Mouse (Mus musculus) spleen, postnatal 36 days (tissue): ENCODE measurements around the gene Rasgrf2.
A peak's percentile ranks its signal among the peaks of the same experiment; 100 is the strongest.

Source experiments
- DNase-seq, 2 experiments: peaks; one replicate each; pipeline ENCODE4 v3.0.0; 2022; ENCODE audit warnings: low spot score in 2 of 2, mixed read lengths in 1 of 2

Gene Rasgrf2

GRCm38 (mm10) chr13:92041584-92042563 lies 89.6 kb downstream of the Rasgrf2 start:
- no peak for DNase-seq

- peak; percentile 81 to 83 for DNase-seq
Measured at GRCm38 (mm10) chr13:92030364-92031057, 100.9 kb downstream of the Rasgrf2 start.

- peak; percentile 16 to 18 for DNase-seq
Measured at GRCm38 (mm10) chr13:92029666-92030065, 101.8 kb downstream of the Rasgrf2 start.

- DNase-seq = no peak
Measured at GRCm38 (mm10) chr13:92027951-92028350, 103.5 kb downstream of the Rasgrf2 start.

GRCm38 (mm10) chr13:92026651-92027050 lies 104.8 kb downstream of the Rasgrf2 start:
- DNase-seq = no peak

- DNase-seq = no peak
Measured at GRCm38 (mm10) chr13:92025124-92025523, 106.3 kb downstream of the Rasgrf2 start.

GRCm38 (mm10) chr13:92022202-92022601 lies 109.3 kb downstream of the Rasgrf2 start:
- DNase-seq = no peak

GRCm38 (mm10) chr13:91996929-91997328 lies 134.5 kb downstream of the Rasgrf2 start:
- no peak for DNase-seq

GRCm38 (mm10) chr13:91991412-91991811 lies 140.0 kb downstream of the Rasgrf2 start:
- DNase-seq = no peak

- DNase-seq = no peak
Measured at GRCm38 (mm10) chr13:91990709-91991284, 140.7 kb downstream of the Rasgrf2 start.

GRCm38 (mm10) chr13:91988378-91988777 lies 143.1 kb downstream of the Rasgrf2 start:
- no peak for DNase-seq

- no peak for DNase-seq
Measured at GRCm38 (mm10) chr13:91986958-91987357, 144.5 kb downstream of the Rasgrf2 start.

- DNase-seq = no peak
Measured at GRCm38 (mm10) chr13:91985915-91986589, 145.4 kb downstream of the Rasgrf2 start.

GRCm38 (mm10) chr13:91985019-91985418 lies 146.4 kb downstream of the Rasgrf2 start:
- DNase-seq = no peak

GRCm38 (mm10) chr13:91982080-91982479 lies 149.4 kb downstream of the Rasgrf2 start:
- no peak for DNase-seq

- DNase-seq = no peak
Measured at GRCm38 (mm10) chr13:91981414-91981813, 150.0 kb downstream of the Rasgrf2 start.

- DNase-seq = no peak
Measured at GRCm38 (mm10) chr13:91976971-91977370, 154.5 kb downstream of the Rasgrf2 start.

- no peak for DNase-seq
Measured at GRCm38 (mm10) chr13:91976541-91976940, 154.9 kb downstream of the Rasgrf2 start.

GRCm38 (mm10) chr13:91974154-91974553 lies 157.3 kb downstream of the Rasgrf2 start:
- DNase-seq = no peak

- no peak for DNase-seq
Measured at GRCm38 (mm10) chr13:91971246-91971645, 160.2 kb downstream of the Rasgrf2 start.

- DNase-seq = no peak
Measured at GRCm38 (mm10) chr13:91956474-91956873, 175.0 kb downstream of the Rasgrf2 start.

GRCm38 (mm10) chr13:91955646-91956045 lies 175.8 kb downstream of the Rasgrf2 start:
- no peak for DNase-seq
